Mouse (Mus musculus) embryonic facial prominence, embryonic 14.5 days (tissue): ENCODE results near the gene Plscr2. TPM values are rescaled to one million over a fixed set of nuclear protein-coding genes. Genes with fewer than 3 reads are reported as not detected.
"Not testable (repeated sequence)": the region's sequence is repeated elsewhere in the genome, so short reads cannot be mapped to it uniquely, and the experiment has no call there.

ENCODE experiments used
- ATAC-seq: fragments of 200-750 bp; cut with Nextera tagmentation; 2 replicates; pipeline ENCODE4 v1.8.0; 2017; ENCODE audit warnings: low read depth, moderate number of reproducible peaks, moderate TSS enrichment
- DNase-seq: peaks from one replicate; pipeline ENCODE4 v3.0.0-alpha.2; 2015; ENCODE audit warnings: low spot score
- H3K27ac ChIP-seq: fragments of 300-500 bp; sonication (generic); replicated peaks from 2 replicates; pipeline ENCODE4 v1.5.1; 2014; ENCODE audit warnings: low read depth, mild to moderate bottlenecking, low read length, moderate library complexity
- H3K27me3 ChIP-seq: fragments of 300-500 bp; sonication (generic); replicated peaks from 2 replicates; pipeline ENCODE4 v1.6.1; 2014; ENCODE audit warnings: low read length; ENCODE audit not compliant: control insufficient read depth, insufficient read depth
- H3K36me3 ChIP-seq: fragments of 300-500 bp; sonication (generic); 2 replicates; pipeline ENCODE4 v1.6.1; 2014; ENCODE audit warnings: low read length, mixed read lengths; ENCODE audit not compliant: control insufficient read depth, insufficient read depth
- H3K4me1 ChIP-seq: fragments of 300-500 bp; sonication (generic); 2 replicates; pipeline ENCODE4 v1.6.1; 2014; ENCODE audit warnings: antibody characterized with exemption, low read length; ENCODE audit not compliant: control insufficient read depth, insufficient read depth
- H3K4me2 ChIP-seq: fragments of 300-500 bp; sonication (generic); 2 replicates; pipeline ENCODE4 v1.6.1; 2014; ENCODE audit warnings: low read depth, mild to moderate bottlenecking, low read length, moderate library complexity, mixed read lengths
- H3K4me3 ChIP-seq: fragments of 300-500 bp; sonication (generic); 2 replicates; pipeline ENCODE4 v1.5.1; 2014; ENCODE audit warnings: low read depth, mild to moderate bottlenecking, low read length
- H3K9ac ChIP-seq: fragments of 300-500 bp; sonication (generic); 2 replicates; pipeline ENCODE4 v1.6.1; 2014; ENCODE audit warnings: low read depth, mild to moderate bottlenecking, low read length, moderate library complexity, mixed read lengths
- H3K9me3 ChIP-seq: fragments of 300-500 bp; sonication (generic); 2 replicates; pipeline ENCODE4 v1.6.1; 2016; ENCODE audit warnings: low read length; ENCODE audit not compliant: control insufficient read depth
- whole genome bisulfite sequencing: fragments of 180-500 bp; shearing (Covaris S2); extraction: QIAGEN DNeasy Blood & Tissue Kit; methylation state at CpG from one replicate; pipeline ENCODE4 v1.1.7; 2014; 5-methylcytosine and 5-hydroxymethylcytosine counted together
- polyA plus RNA-seq: library from polyadenylated mRNA; unstranded; fragments of >200 nt; fragmentation: Nextera tagmentation; extraction: Ambion mirVana; gene quantifications from 2 replicates; pipeline ENCODE4 v1.2.1, GENCODE M21; 2014

The Plscr2 gene
- polyA plus RNA-seq, 1 experiment from 2014 or later: 1.7 TPM

GRCm38 (mm10) chr9:92316791-92317190 lies 41.4 kb downstream of the Plscr2 start:
- no peak overlapping the region for H3K27ac ChIP-seq
- no peak for ATAC-seq
- H3K4me2 ChIP-seq: no peak overlapping the region
- no peaks in the 10 kb centered on the region for H3K36me3 ChIP-seq
- DNase-seq: no peak
- H3K4me1 ChIP-seq: no peaks in the 10 kb centered on the region
- H3K4me3 ChIP-seq: no peak overlapping the region
- H3K27me3 ChIP-seq: no peaks in the 10 kb centered on the region
- no peak overlapping the region for H3K9ac ChIP-seq
- no peaks in the 10 kb centered on the region for H3K9me3 ChIP-seq
- 75% methylated on average over 3 of the region's 3 CpGs for WGBS

GRCm38 (mm10) chr9:92325936-92326335 lies 50.5 kb downstream of the Plscr2 start:
- H3K9ac ChIP-seq, H3K4me3 ChIP-seq, H3K4me1 ChIP-seq, H3K9me3 ChIP-seq, H3K4me2 ChIP-seq, H3K36me3 ChIP-seq, ATAC-seq, H3K27ac ChIP-seq, H3K27me3 ChIP-seq, DNase-seq: not testable (repeated sequence)
- 61% methylated on average over 9 of the region's 9 CpGs for WGBS

GRCm38 (mm10) chr9:92326813-92327212 lies 51.4 kb downstream of the Plscr2 start:
- H3K4me2 ChIP-seq: no peak overlapping the region
- H3K36me3 ChIP-seq: no peaks in the 10 kb centered on the region
- no peak for ATAC-seq
- no peak overlapping the region for H3K27ac ChIP-seq
- 82% methylated on average over 4 of the region's 4 CpGs for WGBS
- no peaks in the 10 kb centered on the region for H3K27me3 ChIP-seq
- no peaks in the 10 kb centered on the region for H3K9me3 ChIP-seq
- DNase-seq: no peak
- no peak overlapping the region for H3K9ac ChIP-seq
- no peaks in the 10 kb centered on the region for H3K4me1 ChIP-seq
- no peak overlapping the region for H3K4me3 ChIP-seq

GRCm38 (mm10) chr9:92331383-92331782 lies 56.0 kb downstream of the Plscr2 start:
- H3K9ac ChIP-seq: no peak overlapping the region
- no peak for ATAC-seq

GRCm38 (mm10) chr9:92334845-92335244 lies 59.4 kb downstream of the Plscr2 start:
- Histone ChIP-seq H3K36me3 (no peaks in the 10 kb centered on the region), H3K4me2 (no peak overlapping the region), H3K9ac (no peak overlapping the region), H3K27ac (no peak overlapping the region), H3K27me3 (no peaks in the 10 kb centered on the region), H3K4me1 (no peaks in the 10 kb centered on the region), H3K4me3 (no peak overlapping the region), H3K9me3 (no peaks in the 10 kb centered on the region)
- WGBS: 91% methylated on average over 9 of the region's 10 CpGs
- ATAC-seq: no peak
- DNase-seq: no peak

More at GRCm38 (mm10) chr9:92331383-92331782, 56.0 kb downstream of the Plscr2 start:
- H3K4me2 ChIP-seq: no peak overlapping the region
- no peaks in the 10 kb centered on the region for H3K36me3 ChIP-seq
- H3K9me3 ChIP-seq: no peaks in the 10 kb centered on the region
- H3K4me1 ChIP-seq: no peaks in the 10 kb centered on the region
- H3K27ac ChIP-seq: no peak overlapping the region
- no peaks in the 10 kb centered on the region for H3K27me3 ChIP-seq
- no peak for DNase-seq
- 94% methylated on average over 4 of the region's 4 CpGs for WGBS
- no peak overlapping the region for H3K4me3 ChIP-seq

GRCm38 (mm10) chr9:92335277-92335818 lies 59.9 kb downstream of the Plscr2 start:
- WGBS: 84% methylated on average over 6 of the region's 6 CpGs
- Histone ChIP-seq H3K4me2 (no peak overlapping the region), H3K9ac (no peak overlapping the region), H3K4me1 (no peaks in the 10 kb centered on the region), H3K9me3 (no peaks in the 10 kb centered on the region), H3K27me3 (no peaks in the 10 kb centered on the region), H3K27ac (no peak overlapping the region), H3K4me3 (no peak overlapping the region), H3K36me3 (no peaks in the 10 kb centered on the region)
- ATAC-seq: no peak
- DNase-seq: no peak

GRCm38 (mm10) chr9:92337063-92337462 lies 61.7 kb downstream of the Plscr2 start:
- WGBS: 97% methylated on average over 1 of the region's 1 CpGs

GRCm38 (mm10) chr9:92337661-92338060 lies 62.3 kb downstream of the Plscr2 start:
- DNase-seq (no peak), ATAC-seq (no peak)
- Histone ChIP-seq H3K27me3 (no peaks in the 10 kb centered on the region), H3K4me2 (no peak overlapping the region), H3K4me3 (no peak overlapping the region), H3K9ac (no peak overlapping the region), H3K27ac (no peak overlapping the region), H3K4me1 (no peaks in the 10 kb centered on the region), H3K9me3 (no peaks in the 10 kb centered on the region), H3K36me3 (no peaks in the 10 kb centered on the region)
- WGBS: 80% methylated on average over 3 of the region's 3 CpGs

More at GRCm38 (mm10) chr9:92337063-92337462, 61.7 kb downstream of the Plscr2 start:
- ATAC-seq: no peak
- H3K9me3 ChIP-seq: no peaks in the 10 kb centered on the region
- H3K4me3 ChIP-seq: no peak overlapping the region
- H3K9ac ChIP-seq: no peak overlapping the region
- no peak overlapping the region for H3K27ac ChIP-seq
- H3K4me1 ChIP-seq: no peaks in the 10 kb centered on the region
- H3K36me3 ChIP-seq: no peaks in the 10 kb centered on the region
- H3K27me3 ChIP-seq: no peaks in the 10 kb centered on the region
- no peak for DNase-seq
- no peak overlapping the region for H3K4me2 ChIP-seq

- H3K27me3 ChIP-seq: no peaks in the 10 kb centered on the region
- 55% methylated on average over 1 of the region's 1 CpGs for WGBS
- ATAC-seq (no peak), DNase-seq (no peak)
- H3K4me1 ChIP-seq: no peaks in the 10 kb centered on the region
- no peak overlapping the region for H3K9ac ChIP-seq
- H3K27ac ChIP-seq: no peak overlapping the region
- H3K36me3 ChIP-seq: no peaks in the 10 kb centered on the region
- H3K4me2 ChIP-seq: no peak overlapping the region
- H3K9me3 ChIP-seq: no peaks in the 10 kb centered on the region
- H3K4me3 ChIP-seq: no peak overlapping the region
Observed at GRCm38 (mm10) chr9:92338954-92339353, 63.6 kb downstream of the Plscr2 start.
